Mouse (Mus musculus) cerebellum, postnatal 36 days (tissue): ENCODE measurements at regions not wholly inside any gene's neighbourhood (a gene's known extent, or its start where the extent isn't known, plus 50 kb on each side); places are given as distances from the start of the nearest gene placed in this dataset.

Experiments used
- DNase-seq, 2 experiments: peaks; one replicate each; pipeline ENCODE4 v3.0.0; 2021 to 2022; ENCODE audit warnings: mixed read lengths in 2 of 2

DNA sequence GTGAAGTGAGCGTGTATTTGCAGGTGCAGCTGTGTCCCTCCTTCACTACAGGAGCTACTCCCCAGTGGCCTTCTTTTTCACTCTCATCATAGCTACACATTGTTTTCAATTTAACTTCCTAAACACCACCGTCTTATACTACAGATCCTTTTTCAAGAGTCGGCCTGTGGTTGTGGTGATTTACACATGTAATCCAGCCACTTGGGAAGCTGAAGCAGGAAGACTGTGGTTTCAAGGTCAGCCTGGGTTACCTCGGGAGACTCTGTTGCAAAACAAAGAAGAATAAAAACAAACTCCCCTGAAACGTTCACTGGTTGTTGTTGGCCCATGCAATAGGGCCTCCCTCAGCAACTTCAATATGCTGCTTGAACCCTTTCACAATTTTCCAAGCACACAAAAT lies 153.8 kb upstream of the Kcnh8 start:
- no peak for DNase-seq

DNA sequence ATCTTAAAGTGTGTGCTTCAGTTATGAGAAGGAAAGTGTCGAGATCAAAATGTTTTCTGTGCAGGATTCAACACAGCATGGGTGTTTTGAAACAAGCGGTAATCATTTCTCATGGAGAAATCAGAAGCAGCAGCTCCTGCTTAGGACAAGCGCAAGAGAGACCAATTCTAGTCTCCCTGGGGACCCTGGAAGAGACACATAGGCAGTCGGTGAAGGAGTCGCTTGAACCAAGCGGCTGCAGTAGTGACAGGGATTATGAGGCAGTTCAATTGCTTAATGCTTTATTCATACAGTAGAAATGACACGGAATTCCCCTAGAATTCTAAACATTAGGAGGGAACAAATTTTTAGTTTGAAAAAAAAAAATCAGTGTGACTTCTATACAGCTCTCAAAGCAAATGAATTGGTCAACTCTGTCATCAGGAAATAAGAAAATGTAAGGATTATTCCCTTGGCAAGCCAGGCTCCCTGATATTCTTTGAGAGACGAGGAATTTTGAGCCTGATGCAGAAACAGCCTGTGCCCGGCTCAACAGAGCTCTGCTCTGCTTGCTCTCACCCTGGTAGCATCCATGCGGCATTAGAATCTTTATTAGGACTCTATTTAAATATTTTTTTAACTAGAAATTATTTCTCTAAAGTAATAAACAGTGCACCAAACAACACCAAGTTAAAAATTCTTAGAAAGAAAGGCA lies 143.1 kb upstream of the Kcnh8 start:
- DNase-seq, result no peak

DNA sequence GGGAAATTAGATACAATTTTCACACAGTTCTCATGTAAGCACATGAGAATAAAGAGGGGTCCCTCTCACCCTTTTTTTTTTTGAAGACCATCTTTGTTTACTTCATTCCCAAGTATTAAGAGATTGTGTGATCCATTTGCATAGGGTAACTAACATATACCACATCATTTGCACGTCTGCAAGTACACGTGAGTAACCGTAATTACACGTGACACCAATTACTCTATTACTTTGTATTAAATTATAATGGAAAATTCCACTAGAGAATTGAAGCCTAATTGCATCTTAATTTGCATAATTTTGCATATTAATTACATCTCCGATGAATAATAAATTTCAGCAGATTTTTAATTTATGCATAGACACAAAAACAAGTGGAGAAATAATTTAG lies 142.5 kb upstream of the Kcnh8 start:
- DNase-seq, result no peak

DNA sequence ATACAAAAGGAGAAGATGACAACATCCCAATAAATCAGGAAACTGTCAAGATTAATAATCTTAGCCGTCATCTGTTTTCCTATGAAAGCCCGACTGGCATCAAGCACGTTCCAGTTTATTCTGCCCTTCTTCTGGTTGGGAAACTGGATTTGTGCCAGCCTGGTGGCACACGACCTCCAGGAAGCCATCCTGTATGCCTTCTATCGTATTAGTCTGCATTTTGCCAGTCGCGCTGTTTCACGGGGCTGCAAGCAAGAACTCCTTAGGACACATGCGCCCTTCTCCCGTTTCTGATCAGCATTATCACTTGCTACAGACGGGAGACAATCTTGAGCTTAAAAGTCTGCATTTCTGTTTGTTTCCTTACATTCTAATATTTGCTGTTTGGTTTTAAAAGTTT lies 141.2 kb upstream of the Kcnh8 start:
- DNase-seq, result peak; percentile 4 to 7

DNA sequence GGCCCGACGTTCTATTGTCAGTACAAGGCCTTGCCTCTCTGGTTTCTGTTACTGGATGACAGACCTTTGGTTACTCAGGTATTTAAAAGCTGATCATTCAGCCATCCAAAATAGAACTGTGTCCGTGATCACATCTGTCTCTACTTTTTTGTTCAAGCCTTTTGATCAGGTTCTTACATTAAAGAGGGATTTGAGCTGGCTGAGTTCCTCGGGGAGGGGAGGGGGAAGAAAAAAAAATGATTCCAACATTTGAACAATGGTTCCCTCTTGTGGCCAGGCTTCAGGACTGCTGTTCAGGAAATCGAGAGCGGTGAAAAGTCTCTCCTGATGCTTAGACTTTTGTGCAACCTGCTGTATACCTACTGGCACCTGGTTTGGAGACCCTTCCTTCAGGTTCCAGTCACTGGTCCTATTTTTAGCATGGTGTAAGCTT lies 140.8 kb upstream of the Kcnh8 start:
- DNase-seq, result peak; percentile 28 to 39

DNA sequence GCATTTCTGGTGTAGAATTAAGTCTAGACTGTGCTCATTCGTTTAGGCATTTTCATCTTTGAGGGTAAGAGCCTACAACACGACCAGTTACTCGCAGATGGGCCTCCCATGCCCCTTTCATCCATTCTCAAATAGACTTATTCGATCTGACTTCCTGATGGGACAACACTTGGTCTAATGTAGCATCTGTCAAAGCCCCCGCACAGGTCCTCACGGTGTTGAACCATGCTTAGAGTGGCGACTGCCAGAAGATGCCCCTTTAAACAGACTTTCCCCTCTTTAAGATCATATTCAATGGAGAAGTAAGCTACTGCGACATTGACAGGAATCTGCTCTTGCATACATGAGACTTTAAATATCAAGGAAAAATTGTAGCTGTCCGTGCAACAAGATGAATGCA lies 140.1 kb upstream of the Kcnh8 start:
- no peak for DNase-seq

DNA sequence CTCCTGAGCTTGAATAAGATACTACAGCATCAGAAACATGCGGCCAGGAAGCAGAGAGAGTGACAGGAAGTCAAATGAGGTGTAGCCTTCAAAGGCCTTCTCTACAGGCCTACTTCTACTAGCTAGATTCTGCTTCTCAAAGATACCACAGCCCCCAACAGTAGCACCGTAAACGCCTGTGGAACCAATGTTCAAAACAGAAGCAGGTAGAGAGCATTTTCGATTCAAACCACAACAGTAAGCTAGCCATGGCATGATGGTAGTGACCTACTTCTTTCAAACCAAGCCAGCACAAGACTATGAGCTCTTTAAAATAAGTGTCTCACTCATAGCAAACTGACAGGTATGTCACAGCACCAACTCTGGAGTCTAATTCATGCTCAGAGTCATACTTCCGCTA lies 134.0 kb upstream of the Kcnh8 start:
- DNase-seq, result no peak

DNA sequence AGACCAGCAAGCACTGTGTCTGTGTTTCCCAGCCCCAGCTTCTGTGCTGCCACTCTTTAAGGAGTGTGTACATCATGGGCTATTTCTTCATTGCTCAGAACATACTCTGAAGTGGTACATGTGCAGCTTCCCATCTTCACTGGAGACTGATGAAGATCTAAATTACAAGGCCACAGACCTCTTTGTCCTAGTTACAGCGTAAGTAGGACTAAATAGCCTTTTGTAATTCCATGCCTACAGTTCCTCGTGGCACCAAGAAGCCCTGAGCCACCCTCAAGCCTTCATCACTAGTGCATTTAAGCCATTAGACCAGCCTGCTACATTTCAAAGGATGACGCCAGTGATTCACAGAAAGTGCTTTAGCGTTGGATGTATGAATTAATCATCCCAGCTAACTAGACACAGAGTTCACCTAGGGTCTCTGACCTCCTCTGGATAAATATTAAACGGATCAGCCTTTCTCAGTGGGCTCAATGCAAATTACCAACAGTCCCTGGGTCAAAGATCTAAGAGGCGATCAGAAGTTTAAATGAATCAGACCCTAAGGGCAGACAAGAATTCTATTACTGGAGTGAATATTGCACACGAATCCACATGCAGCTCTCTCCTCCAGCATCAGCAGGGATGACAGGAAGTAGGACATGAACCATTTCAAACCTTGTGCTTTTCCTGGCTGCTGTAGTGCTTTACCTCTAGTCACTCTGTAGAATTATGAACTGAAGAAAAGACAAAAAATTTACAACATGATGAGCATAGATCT lies 123.0 kb upstream of the Kcnh8 start:
- DNase-seq, result no peak

DNA sequence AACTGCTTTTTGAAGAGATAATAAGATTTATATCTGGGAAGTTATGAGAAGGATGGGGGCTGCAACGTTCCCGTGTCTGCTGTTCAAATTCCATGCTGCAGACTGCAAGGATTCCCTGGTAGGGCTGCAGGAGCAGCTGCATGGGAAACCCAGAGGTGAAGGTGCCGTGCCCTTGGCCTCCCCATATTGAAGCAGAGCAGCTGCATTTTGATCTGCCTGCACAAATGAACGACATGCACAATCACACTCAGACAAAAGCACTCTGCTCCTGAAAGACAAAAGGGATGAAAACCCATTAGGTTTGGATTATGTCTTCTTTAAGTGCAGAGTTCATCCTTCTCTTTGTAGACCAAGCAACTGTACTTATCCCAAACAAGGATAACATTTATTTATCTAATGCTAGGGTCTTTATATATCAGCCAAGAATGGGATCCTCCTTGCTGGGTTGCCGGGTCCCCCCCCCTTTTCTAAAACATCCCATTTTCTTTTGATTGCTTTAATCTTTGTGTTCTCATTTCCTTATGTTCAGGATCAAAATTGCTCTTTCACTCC lies 122.3 kb upstream of the Kcnh8 start:
- no peak for DNase-seq

DNA sequence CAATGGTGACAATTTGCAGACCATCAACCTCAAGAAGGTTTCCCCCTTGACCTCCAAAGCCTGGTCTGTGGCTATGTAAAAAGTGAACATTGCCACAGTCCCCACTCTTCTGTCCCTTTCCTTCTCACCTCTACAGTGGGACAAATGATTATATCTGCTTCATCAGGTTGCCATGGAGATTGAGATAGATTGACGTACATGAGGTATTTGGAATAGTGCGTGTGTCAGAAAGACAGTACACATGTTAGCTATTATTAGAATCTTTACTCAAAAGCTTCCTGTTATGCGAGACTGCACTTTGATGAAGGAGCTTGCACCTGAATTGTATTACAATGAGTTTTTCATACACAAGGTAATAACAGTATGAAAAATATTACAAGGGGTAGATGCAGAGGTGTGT lies 95.7 kb upstream of the Kcnh8 start:
- DNase-seq, result no peak

DNA sequence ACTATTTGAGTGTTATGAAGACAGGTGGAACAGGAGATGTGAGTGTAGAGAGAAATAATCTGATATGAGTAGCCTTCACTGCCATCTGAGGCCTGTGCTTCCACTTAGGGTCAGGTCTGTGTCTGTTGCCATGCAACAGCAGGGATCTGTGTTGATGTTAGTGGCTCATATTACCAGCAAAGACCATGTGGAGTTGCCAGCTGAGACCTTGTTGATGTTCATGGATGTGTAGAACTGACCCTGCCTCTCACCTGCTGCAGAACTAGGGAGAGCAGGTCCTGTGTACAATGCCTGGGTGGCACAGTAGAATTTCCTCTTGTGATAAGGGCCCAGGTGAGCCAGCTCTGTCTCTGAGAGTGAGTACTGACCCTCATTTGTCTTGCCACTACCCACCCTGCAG lies 72.2 kb upstream of the Kcnh8 start:
- DNase-seq, result no peak
